Mouse (Mus musculus) urinary bladder, postnatal 25 days (tissue): ENCODE measurements around the gene Ube2f.

Experiments used
- DNase-seq: peaks from one replicate; pipeline ENCODE4 v3.0.0; 2022; ENCODE audit warnings: low spot score

Gene Ube2f

GRCm38 (mm10) chr1:91297799-91298744, 48.0 kb downstream of the Ube2f start, which contains the start of gene Scly:
Gene Scly (plus strand): TSS chr1:91298338.
- DNase-seq: peak; percentile 88

GRCm38 (mm10) chr1:91299026-91299706, 49.1 kb downstream of the Ube2f start:
- DNase-seq: no peak

- DNase-seq: no peak
These were observed 49.8 kb downstream of the Ube2f start for GRCm38 (mm10) chr1:91299707-91300426.

- no peak for DNase-seq
These were observed 51.3 kb downstream of the Ube2f start for GRCm38 (mm10) chr1:91301206-91301920.

- no peak for DNase-seq
These were observed 51.9 kb downstream of the Ube2f start for GRCm38 (mm10) chr1:91302021-91302420.

- DNase-seq: no peak
These were observed 54.5 kb downstream of the Ube2f start for GRCm38 (mm10) chr1:91304621-91305020.

GRCm38 (mm10) chr1:91309366-91310085, 59.4 kb downstream of the Ube2f start:
- no peak for DNase-seq

- DNase-seq: no peak
These were observed 62.2 kb downstream of the Ube2f start for GRCm38 (mm10) chr1:91312273-91312672.

- no peak for DNase-seq
These were observed 63.1 kb downstream of the Ube2f start for GRCm38 (mm10) chr1:91313251-91313650.

- no peak for DNase-seq
These were observed 67.6 kb downstream of the Ube2f start for GRCm38 (mm10) chr1:91317656-91318055.

- no peak for DNase-seq
These were observed 71.8 kb downstream of the Ube2f start, which contains the start of gene Espnl for GRCm38 (mm10) chr1:91321760-91322438. Gene Espnl (plus strand): TSS chr1:91322075.

- no peak for DNase-seq
These were observed 74.5 kb downstream of the Ube2f start for GRCm38 (mm10) chr1:91324646-91325045.

GRCm38 (mm10) chr1:91325488-91326042, 75.5 kb downstream of the Ube2f start:
- DNase-seq: no peak

- no peak for DNase-seq
These were observed 82.0 kb downstream of the Ube2f start for GRCm38 (mm10) chr1:91332102-91332501.

GRCm38 (mm10) chr1:91333582-91333981, 83.5 kb downstream of the Ube2f start:
- DNase-seq: no peak

- DNase-seq: no peak
These were observed 87.3 kb downstream of the Ube2f start for GRCm38 (mm10) chr1:91337355-91337754.
